Mouse (Mus musculus) T-cell, adult 2 months (primary cell): ENCODE data around the gene Alcam.

ENCODE experiments used
- DNase-seq: peaks from one replicate; pipeline ENCODE4 v3.0.0; 2022; ENCODE audit warnings: low spot score

The Alcam gene

DNA sequence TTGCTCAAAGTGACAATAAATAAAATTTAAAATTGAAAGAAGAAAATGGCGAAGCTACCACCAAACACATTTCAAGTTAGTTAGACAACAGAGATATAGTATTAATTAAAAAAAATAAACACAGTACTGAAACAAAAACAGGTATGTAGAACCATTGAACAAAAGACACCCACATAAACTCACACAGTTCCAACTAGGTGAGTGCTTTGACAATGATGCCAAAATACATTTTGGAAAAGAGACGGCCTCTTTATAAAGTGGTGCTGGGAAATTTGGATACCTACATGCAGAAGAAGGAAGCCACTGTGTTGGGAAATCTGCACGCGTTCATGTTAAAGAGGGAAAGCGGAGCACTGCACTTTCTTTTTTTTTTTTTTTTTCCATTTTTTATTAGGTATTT, 85.4 kb downstream of the Alcam start:
- no peak for DNase-seq

DNA sequence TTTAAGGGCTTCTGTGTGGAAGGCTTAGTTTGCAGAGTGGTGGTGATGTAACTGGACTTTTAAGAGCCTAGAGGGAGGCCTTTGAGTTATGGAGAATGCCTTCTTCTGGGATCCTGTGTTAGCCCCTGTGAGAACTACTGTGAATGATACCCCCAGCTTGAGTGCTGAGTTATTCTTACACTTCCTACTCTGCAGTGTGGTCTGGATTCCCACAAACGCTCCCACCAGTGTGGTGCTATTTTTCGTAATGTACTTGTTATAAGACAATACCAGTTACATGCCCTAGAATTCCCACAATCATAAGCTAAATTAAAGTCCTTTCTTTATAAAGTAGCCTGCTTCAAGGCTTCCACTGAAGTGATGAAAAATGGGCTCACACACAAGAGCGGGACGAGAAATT, 87.0 kb downstream of the Alcam start:
- DNase-seq: no peak

DNA sequence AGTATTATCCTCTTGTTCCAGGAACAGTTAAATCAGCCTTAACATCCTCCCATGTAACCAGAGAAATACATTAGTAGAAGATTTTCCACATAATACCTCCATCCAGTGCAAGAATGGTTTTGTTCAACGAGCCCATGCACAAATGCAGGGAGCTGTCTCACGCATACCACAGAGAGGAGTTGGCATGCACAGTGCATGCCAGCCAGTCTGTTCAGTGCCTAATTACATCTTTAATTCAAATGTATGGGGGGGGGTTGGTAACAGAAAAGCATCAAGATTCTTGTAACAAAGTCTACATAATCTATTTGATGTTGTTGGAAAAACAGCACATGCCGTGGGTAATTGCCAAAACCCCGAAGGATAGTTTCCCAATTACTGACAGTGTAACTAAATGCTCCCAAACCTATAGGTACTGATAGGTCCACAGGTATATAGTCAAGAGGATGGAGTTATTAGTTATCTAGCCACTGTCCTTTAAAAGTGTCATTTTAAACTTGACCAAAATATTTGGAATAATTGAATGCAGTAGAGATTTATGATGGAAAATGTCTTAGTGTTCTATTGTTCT, 89.8 kb downstream of the Alcam start:
- no peak for DNase-seq

DNA sequence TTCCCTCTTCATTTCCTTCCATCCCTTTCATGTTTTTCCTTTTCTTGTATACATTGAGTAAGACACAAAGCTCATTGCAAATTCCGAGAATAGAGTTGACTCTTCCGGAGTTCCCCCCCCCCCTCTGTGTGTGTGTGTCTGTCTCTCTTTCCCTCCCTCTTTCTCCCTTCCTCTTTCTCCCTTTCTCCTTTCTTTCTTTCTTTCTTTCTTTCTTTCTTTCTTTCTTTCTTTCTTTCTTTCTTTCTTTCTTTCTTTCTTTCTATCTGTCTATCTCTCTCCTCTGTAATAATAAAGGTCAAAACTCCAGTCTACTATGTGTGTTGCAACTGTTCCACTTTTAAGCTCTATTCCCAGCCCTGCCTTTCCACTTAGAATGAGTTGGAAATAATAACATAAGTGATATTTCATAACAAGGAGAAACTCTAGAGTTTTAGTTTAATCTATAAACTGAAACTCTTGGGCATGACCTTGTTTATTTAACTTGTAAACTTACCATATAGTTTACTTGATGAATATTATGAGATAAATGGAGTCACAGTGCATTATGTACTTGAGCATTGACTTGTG, 110.3 kb downstream of the Alcam start:
- no peak for DNase-seq

DNA sequence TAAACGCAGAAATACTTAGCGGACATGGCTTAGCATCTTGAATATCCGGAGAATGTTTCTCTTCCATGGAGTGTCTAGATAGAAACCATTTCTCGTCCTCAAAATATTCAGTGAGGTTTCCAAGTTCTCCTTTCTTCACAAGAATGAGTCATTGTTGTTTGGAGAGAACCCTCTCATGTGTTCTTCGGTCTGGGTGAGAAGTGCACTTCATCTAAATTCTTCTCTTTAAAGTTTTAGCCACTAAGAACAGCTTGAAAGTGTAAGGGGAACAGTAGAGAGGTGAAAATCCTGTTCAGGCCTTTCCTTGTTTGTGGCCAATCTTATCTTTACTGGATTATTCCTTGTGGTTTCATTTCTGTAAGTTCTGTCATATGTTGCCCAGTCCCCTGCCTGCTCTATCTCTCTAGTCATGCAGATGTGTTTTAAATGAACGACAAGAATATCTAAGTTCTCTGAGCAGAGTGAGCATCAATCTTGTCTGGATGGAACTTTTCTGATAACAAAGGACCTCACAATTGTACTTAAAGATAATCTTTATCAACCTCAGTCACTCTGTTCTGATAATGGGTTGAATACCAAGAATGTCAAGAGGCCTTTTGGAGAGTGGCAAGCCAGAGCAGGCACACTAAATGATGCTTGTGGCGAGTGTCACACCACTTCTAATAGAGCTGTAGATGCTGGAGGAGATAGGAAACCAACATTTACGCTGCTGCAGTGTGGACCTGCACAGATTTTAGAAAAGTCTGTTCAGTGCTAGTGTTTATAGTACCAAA, 111.0 kb downstream of the Alcam start:
- DNase-seq: no peak

DNA sequence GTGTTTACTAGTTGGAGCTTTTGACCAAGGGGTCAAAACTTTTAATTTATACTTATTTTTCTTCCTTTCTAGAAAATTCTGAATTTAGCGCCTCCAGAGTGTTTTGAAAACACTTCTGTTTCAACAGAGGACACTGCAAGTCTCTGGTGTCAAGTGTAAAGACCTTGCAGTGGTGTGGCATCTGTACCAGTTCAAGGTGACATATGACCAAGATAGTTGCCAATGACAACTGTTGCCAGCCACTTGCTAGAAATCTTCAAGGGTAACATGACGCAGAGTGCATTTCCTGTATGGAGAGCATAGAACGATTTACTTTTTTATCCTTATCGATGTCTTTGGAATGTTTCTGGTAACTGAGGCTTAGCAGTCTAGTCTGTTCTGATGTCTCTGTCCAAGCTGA, 119.8 kb downstream of the Alcam start:
- no peak for DNase-seq

DNA sequence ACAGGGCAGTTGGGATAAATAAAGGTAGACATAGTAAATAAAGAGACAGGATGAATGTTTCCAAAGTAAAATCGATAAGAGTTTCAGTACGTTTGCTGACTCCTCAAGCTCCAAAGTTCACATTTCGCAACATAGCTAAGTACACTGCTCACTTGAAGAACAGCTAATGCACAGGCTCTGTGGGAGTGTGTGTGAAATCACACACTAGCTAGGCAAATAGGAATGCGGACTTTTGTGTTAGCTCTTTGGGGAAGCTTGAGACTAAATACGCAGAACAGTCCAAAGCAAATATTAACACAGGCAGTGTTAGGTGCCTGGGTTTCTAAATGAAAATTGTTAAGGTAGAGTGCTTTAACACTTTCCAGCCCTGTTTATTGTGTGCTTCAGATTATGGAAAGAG, 120.2 kb downstream of the Alcam start:
- DNase-seq: no peak

DNA sequence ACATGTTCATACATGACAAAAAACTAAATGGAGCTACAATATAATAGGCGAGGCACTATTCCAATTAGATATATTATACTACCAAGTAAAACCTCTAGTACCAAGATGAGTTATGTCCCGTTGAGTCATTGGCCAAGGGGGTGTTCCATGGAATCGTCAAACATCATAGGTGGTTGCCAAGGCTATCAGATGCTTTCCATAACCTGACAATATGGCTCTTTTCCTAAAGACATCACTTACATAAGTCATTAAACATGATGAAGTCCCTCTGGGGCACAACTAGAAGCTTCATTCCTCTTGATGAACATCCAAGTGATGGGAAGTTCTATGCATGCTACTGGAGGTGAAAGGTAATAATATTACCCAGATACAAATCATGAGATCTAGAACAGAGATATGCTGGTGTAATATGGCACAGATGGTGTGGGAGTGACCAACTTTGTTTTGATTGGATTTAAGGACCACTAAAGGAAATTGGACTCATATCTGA, 122.5 kb downstream of the Alcam start:
- no peak for DNase-seq

DNA sequence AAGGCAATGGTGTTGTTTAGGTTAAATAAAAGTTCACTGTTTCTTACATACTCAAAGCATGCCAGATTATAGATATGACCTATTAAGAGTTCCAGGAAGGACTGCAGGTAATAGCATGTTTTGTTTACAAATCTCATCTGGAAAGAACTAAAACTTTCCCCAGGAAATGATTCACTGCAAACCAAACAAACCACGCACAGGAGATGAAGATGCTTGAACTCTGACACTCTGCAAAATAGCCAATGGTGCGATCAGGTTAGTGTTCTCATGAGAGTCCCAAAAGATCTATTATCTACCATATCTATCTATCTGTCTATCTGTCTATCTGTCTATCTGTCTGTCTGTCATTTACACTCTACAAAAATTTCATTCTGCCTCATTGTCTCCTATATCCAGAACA, 124.5 kb downstream of the Alcam start:
- DNase-seq: no peak

DNA sequence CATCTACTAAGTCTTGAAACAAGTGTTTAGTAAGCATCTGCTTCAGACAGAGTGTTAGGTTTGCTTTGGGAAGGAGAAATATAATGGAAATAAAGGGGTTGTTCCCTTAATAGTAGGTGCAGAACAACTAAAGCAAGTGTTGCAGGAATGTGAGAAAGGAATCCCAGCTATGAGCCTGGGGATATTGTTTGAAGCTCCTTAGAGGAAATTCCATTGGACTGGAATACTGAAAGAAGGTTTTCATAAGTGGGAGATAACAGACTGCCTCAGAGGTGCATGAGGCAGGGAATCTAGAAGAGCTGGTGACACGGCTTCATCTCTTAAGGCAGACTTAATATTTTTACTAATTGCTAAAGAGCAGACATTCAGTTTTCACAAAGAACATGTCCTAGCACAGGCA, 134.6 kb downstream of the Alcam start:
- no peak for DNase-seq

DNA sequence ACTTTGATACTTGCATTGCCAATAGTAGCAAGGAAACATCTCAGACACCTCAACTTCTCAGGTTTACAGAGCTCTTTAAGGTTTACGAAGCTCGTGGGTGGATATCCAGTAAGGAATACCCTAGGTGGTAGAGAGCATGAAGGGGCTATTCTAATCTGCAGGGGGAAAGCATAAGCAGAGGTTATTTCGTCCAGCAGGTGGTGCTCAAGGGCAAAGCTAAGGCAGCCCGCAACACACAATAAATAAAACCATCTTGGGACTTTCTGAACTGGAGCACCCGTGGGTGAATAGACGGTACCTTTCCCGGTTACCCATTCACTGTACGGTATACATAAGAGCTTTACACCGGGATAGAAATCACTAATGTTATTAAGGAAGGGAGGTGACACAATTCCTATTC, 142.8 kb downstream of the Alcam start:
- DNase-seq: peak; percentile 18

DNA sequence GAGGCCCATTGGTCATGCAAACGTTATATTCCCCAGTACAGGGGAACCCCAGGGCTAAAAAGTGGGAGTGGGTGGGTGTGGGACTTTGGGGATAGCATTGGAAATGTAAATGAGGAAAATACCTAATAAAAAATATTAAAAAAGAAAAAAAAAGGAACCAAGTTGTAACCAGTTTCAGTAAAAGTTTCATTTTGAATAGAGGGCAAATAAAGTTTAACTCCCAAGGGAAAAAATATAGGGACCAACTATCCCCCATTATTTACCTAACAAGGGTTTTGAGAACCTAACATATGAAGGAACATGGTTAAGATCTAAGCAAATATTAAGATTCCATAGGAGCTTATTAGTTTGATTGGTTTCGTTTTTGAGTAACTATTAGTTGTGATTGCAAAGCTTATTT, 146.9 kb downstream of the Alcam start:
- DNase-seq: no peak

DNA sequence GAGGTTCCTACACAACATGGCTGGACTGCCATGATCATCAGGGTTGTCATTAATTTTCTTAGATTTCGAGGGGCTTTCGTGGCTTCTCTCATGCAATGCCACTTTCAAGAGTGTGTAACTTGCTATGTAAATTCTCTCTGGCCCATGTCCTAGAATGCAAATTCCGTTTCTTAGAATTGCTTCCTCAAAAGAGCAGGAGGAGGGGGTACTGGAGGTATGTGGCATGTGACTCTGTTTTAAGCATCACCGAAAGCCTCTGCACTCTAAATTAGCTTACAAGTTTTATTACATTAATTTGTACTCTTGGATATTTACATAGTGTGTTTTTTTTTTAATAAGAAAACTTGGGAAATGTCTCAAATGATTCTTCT, 150.4 kb downstream of the Alcam start:
- DNase-seq: no peak

DNA sequence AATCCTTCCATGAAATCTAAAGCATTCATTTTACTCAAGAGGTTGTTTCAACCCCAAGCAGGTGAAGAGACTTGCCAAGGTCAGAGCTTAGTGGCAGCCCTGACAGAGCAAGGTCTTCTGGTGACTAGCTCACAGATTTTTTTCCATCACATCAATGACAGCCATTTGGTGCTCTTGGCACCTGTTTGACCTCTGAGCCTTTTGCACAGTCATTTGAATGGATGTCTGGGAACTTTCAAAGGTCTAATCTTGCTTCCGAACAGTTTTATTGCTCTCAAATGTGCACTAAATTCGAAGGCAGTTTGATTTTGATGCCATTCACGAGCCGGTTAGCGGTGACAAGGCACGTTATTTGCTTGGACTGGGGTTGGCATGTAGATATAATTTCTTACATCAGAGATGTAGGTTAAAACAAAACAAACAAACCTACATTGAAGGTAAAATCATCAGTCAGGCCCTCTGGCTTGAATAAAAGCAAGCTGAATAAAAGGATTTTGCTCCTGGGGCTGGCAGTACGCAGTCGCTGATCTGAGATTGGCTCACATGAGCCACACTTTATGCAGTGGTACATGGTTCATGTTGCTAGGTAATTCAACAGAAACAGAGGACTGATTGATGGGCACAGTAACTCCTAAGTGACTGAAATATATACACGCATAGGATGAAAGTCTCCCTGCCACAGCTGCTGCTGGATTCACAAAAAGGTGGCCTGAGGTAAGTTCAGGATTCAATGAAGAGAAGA, 150.9 kb downstream of the Alcam start:
- no peak for DNase-seq

DNA sequence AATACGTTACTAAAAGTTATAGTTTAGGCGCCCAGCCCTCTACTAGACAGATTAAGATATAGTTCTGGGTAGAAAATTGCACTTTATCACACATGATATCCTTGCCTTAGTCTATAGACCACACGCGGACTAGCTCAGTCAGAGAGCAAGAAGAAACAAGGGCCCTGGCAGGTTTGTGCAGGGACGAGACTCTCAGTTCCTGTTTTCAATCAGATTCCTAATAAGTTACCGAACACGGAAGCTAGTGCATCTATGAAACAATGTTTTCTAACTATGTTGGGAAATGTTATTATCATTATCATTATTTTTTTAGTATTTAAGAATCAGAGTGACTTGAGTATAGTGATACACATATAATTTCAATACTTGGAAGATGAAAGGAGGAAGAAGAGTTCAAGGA, 152.1 kb downstream of the Alcam start:
- no peak for DNase-seq

DNA sequence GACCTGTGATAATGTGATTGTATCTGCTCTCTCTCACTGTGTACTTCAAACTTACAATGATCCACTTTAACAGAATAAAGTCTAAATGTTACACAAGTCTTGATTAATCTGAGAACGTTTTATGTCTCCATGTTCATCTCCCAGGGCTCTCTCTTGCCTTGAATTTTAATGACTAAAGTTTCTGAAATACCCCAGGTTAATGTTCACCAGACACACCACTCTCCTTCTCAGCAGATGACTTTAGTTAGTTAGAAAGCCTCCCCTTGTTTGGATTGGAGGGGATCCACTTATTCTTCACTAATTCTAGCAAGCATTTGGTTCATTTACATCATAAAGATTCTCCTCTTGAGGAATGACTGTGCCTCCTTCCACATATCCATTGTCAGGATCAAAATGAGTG, 157.5 kb downstream of the Alcam start:
- DNase-seq: no peak

DNA sequence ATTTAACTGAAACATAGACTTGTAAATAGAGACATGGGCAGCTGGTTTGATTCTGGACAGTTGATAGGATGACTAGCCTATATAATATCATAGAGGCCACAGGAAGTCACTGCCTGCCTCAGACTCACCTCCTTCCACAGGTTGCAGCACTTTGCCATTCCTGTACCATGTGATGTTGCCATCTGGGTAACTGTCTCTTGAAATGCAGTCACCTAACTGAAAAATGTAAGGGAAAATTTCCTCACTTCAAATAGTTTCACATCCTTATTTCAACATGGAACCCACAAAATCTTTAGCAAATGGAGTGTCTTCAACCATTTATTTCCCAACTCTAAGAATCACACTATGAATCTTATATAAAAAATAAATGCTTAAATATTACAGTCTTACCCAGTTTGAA, 158.3 kb downstream of the Alcam start:
- DNase-seq: no peak

DNA sequence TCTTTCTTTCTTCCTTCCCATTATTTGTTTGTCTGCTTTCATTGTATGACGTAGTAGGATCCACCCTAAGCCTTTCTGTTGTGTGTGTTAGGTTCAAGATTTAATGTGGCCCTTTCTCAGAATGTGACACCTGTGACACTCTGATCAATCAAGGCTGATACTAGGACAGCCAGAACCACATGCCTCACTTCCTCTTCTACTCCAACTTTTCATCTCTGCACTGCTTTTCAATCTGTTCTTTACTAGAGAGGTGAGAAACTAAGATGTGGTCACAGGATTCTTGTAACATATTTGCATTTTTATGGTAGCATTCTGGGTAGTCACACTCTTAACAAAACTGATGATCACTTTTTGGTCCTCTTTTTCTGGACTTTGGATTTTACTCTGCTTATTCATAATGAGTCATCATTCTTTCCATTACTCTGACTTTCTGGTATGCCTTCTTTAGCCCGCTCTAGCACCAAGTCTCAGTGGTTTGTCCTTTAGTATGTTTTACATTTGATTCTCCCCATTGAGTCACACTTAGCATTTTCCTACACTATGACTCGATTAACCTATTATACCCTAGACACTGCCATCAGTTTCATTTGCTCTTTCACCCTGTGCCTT, 161.3 kb downstream of the Alcam start:
- no peak for DNase-seq

DNA sequence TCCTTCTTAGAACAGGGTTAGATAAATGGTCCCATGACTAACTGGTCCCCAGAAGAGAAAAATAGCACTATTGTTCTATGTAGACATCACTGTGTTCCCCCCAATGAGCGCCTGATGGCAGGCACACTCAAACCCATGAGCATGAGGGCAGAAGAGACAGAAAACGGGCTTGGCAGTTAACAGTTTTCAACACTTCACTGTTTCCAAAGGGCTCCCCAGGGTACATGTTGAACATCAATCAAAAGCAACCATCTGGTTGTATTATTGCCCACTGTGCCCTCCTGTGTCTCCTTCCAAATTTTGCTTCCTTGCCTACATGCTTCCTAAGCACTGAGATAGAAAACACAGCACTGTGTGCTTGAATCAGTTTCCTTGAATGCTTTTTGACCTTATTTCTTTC, 173.7 kb downstream of the Alcam start:
- no peak for DNase-seq

DNA sequence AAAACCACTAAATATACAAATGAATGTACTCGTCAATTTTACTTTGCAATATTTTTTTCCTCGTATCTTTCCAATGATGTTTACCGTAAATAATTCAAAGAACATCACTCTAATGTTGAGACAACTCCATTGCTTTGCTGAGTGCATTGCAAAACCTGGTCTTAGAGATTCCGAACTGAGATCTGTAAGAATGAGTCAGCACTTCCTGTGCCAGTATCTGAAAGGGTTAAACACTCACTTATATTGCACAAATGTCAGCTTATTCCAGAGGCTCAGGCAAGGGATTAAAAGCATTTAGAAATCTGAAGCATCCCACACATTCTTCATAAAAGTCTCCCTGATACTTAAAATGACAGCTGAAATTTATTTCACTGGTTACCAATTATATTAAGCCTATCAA, 188.8 kb downstream of the Alcam start:
- DNase-seq: no peak

DNA sequence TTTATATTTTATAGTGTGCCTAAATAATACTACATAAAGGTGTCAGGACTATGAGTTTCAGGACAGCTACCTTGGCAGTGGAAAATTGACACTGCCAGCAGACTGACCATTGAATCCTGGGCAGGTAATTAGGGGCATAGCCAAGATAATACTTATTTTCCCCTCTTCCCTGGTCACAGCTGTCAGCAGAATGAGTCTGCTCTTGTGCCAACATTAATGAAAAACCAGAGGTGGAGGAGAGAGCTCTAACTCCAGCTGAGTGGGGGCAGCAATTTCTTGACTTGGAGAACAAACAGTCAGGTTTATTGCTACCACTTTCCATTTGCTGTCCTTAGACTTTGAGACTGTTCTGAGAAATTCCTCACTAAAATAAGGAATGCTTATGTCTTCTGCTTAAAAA, 190.1 kb downstream of the Alcam start:
- no peak for DNase-seq

DNA sequence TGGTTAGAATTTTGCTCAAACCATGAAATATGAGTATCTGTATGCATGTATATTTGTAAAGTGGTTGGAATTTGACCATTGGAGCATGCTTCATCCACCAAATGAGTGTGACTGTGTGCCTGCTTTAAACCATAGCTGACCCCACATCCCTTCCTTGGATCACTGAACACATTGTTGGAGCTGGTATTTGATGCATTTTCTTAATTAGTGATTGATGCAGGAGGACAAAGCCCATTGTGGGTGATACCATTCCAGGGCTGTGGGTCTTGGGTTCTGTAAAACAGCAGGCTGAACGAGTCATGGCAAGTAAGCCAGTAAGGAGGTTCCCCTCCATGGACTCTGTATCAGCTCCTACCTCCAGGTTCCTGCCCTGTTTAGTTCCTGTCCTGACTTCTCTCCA, 191.3 kb downstream of the Alcam start:
- no peak for DNase-seq

DNA sequence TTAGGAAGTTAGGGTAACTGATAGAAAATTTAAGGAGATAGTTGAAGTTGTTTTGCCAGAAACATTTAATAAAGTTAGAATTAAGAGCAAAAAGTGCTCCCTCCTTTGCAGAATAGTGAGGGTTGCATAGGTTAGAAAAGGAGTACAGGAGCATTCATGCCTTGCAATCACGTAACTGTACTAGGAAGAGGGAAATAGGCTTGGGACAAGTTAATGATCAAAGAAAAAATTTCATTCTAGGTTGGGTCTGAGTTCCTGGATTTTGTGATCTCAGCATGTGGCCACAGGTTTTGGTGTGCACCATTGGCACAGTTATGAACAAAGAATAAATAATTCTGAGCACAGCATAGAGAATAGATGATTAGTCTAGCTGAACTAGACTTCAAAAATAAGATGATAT, 192.1 kb downstream of the Alcam start:
- DNase-seq: no peak
